Mouse (Mus musculus): ENCODE results near the gene St6galnac4. TPM values are rescaled to one million over a fixed set of nuclear protein-coding genes. Genes with fewer than 3 reads are reported as not detected.

The St6galnac4 gene
- polyA plus RNA-seq, 1 experiment from 2014 or later, result 22.8 TPM

DNA sequence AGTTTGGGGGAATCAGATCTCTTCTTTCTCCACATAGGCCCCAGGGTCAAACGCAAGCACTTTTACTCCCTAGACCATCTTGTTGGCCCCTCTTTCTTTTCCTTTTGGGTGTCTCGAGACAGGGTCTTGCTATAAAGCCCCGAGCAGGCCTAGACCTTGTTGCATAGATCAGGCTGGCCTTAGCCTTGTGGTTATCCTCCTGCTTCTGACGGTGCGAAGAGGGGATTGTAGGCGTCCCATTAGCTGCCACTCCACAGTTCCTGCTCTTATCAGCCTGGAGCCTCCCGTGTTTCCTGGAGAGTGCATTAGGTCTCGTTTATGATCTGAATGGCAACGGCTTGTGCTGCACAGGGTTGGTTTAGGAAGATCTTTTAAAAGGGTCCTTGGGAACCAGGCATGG is 57.2 kb downstream of the St6galnac4 start:
- H3K27ac ChIP-seq (replicated peaks; ENCODE audit: low read depth, low read length), result no peak overlapping the region
- H3K27me3 ChIP-seq (ENCODE audit: control insufficient read depth, insufficient read depth, low read length), result no peaks in the 10 kb centered on the region
- no peaks in the 10 kb centered on the region for H3K9me3 ChIP-seq (replicated peaks; ENCODE audit: control insufficient read depth, low read length)
- ATAC-seq (replicated peaks; ENCODE audit: insufficient number of reproducible peaks, low FRiP score, low TSS enrichment, low read depth) (no peak), DNase-seq (ENCODE audit: low spot score) (no peak)
- no peak overlapping the region for H3K9ac ChIP-seq (replicated peaks; ENCODE audit: low read length)
- H3K4me3 ChIP-seq (ENCODE audit: low read depth, low read length), result no peak overlapping the region
- 78% methylated on average over 9 of the region's 9 CpGs for WGBS
- H3K4me1 ChIP-seq (ENCODE audit: control insufficient read depth, insufficient read depth, low read length), result no peaks in the 10 kb centered on the region; the same call in 1 of the 2 replicates
- H3K4me2 ChIP-seq (ENCODE audit: low read depth, low read length), result no peak overlapping the region
- no peaks in the 10 kb centered on the region for H3K36me3 ChIP-seq (replicated peaks; ENCODE audit: control insufficient read depth, insufficient read depth, low read depth, low read length)

DNA sequence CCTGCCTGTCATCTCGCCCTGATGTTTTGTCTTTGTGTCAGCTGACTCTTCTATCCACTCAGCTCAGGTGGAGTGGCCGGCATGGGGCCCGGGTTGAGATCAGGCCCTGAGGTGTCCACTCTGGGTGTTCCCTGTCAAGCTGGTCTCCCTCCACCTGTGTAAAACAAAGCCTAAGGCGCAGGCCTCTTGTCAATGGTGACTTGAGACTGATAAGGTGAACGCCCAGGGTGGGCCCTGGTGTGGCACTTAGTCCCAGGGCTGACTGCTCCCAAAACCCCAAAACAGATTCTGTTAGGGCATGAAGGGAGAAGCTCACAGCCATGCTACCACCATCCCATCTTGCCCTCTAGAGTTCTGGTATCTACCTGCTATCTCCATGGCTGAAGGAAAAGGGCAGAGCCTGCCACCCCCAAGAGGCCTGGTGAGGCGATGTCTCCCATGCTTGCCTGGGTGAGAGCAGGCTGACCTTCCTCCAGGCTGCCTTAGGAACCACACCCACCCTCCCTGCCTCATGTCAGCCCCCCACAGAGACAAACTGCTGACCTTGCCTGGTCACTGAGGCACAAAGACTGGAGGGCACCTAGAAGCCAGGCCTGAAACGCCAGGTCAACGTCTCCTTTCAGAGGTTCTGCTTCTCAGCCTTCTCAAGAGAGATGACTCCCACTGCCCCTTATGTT is 58.0 kb downstream of the St6galnac4 start:
- Histone ChIP-seq H3K36me3 (replicated peaks; ENCODE audit: control insufficient read depth, insufficient read depth, low read depth, low read length) (no peaks in the 10 kb centered on the region), H3K9me3 (replicated peaks; ENCODE audit: control insufficient read depth, low read length) (no peaks in the 10 kb centered on the region), H3K4me1 (ENCODE audit: control insufficient read depth, insufficient read depth, low read length) (no peaks in the 10 kb centered on the region; the same call in 1 of the 2 replicates), H3K27me3 (ENCODE audit: control insufficient read depth, insufficient read depth, low read length) (no peaks in the 10 kb centered on the region), H3K4me2 (ENCODE audit: low read depth, low read length) (no peak overlapping the region), H3K4me3 (ENCODE audit: low read depth, low read length) (no peak overlapping the region), H3K9ac (replicated peaks; ENCODE audit: low read length) (no peak overlapping the region), H3K27ac (replicated peaks; ENCODE audit: low read depth, low read length) (no peak overlapping the region)
- DNase-seq (ENCODE audit: low spot score) (no peak), ATAC-seq (replicated peaks; ENCODE audit: insufficient number of reproducible peaks, low FRiP score, low TSS enrichment, low read depth) (no peak)
- 87% methylated on average over 8 of the region's 8 CpGs for WGBS

DNA sequence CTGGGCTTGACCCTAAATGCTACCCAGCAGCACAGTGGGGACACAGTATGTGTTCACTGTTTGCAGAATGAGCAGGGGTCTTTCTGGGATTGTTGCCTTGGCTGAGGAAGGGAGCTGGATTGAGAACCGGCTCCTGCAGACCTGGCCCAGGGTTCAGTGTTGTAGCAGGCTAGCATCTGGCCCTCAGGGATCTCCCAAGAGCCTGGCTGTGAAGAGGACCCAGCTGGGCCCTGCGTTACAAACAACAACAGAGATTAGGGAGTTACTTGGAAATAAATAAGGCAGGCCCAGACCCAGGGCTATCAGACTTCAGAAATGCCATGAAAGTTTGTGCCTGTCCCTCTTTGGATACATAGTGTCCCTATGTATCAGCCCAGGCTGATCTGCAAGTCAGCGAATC is 58.8 kb downstream of the St6galnac4 start:
- ATAC-seq (replicated peaks; ENCODE audit: insufficient number of reproducible peaks, low FRiP score, low TSS enrichment, low read depth), result no peak
- WGBS, result 66% methylated on average over 3 of the region's 3 CpGs
- no peak for DNase-seq (ENCODE audit: low spot score)
- H3K4me2 ChIP-seq (ENCODE audit: low read depth, low read length), result no peak overlapping the region
- no peaks in the 10 kb centered on the region for H3K9me3 ChIP-seq (replicated peaks; ENCODE audit: control insufficient read depth, low read length)
- no peak overlapping the region for H3K9ac ChIP-seq (replicated peaks; ENCODE audit: low read length)
- no peaks in the 10 kb centered on the region for H3K27me3 ChIP-seq (ENCODE audit: control insufficient read depth, insufficient read depth, low read length)
- no peak overlapping the region for H3K4me3 ChIP-seq (ENCODE audit: low read depth, low read length)
- no peaks in the 10 kb centered on the region for H3K36me3 ChIP-seq (replicated peaks; ENCODE audit: control insufficient read depth, insufficient read depth, low read depth, low read length)
- H3K27ac ChIP-seq (replicated peaks; ENCODE audit: low read depth, low read length), result no peak overlapping the region
- H3K4me1 ChIP-seq (ENCODE audit: control insufficient read depth, insufficient read depth, low read length), result no peaks in the 10 kb centered on the region; the same call in 1 of the 2 replicates

DNA sequence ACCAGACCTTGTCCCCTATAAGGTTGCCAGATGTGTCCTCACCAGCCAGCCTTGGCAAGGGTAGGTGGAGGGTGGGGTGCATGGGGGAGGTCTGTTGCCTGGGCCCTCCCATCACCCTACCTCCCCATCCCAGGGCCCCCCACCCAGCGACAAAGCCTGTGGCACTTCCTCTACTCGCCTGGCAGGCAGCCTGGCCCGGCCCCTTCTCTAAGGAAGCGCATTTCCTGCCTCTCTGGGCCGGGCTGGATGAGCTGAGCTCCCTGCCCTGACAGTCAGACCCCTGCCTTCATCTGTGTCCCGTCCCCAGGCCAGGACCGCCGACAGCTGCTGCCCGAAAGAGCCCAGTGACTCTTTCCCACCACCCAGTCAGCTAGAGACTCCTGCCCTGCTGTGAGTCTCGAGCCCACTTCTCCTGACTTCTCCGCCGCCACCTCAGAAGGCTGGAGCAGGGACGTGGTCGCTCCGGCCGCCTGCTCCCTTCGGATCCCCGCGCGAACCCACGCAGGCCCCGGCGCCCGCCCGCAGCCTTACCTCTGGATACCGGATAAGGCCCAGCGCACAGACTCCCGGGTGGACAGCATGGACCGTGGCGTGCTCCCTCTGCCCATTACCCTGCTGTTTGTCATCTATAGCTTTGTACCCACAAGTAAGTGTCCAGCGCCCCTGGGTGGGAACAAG is 59.6 kb downstream of the St6galnac4 start, which contains the start of gene Eng:
Eng (plus strand) TSS at position 217 of the 678 bp plus-strand sequence.
- no peak within 1 kb of the TSS for H3K4me2 ChIP-seq (ENCODE audit: low read depth, low read length)
- DNase-seq (ENCODE audit: low spot score), result no peak
- no peak for ATAC-seq (replicated peaks; ENCODE audit: insufficient number of reproducible peaks, low FRiP score, low TSS enrichment, low read depth)
- no peak within 1 kb of the TSS for H3K27ac ChIP-seq (replicated peaks; ENCODE audit: low read depth, low read length)
- no peaks in the 10 kb centered on the region for H3K9me3 ChIP-seq (replicated peaks; ENCODE audit: control insufficient read depth, low read length)
- no peaks in the 10 kb centered on the region for H3K36me3 ChIP-seq (replicated peaks; ENCODE audit: control insufficient read depth, insufficient read depth, low read depth, low read length)
- 51% methylated on average over 31 of the region's 31 CpGs for WGBS
- H3K4me1 ChIP-seq (ENCODE audit: control insufficient read depth, insufficient read depth, low read length), result no peaks in the 10 kb centered on the region
- no peaks in the 10 kb centered on the region for H3K27me3 ChIP-seq (ENCODE audit: control insufficient read depth, insufficient read depth, low read length)
- H3K9ac ChIP-seq (replicated peaks; ENCODE audit: low read length), result peak within 1 kb of the TSS; percentile 44
- H3K4me3 ChIP-seq (ENCODE audit: low read depth, low read length), result peak within 1 kb of the TSS; percentile 25

DNA sequence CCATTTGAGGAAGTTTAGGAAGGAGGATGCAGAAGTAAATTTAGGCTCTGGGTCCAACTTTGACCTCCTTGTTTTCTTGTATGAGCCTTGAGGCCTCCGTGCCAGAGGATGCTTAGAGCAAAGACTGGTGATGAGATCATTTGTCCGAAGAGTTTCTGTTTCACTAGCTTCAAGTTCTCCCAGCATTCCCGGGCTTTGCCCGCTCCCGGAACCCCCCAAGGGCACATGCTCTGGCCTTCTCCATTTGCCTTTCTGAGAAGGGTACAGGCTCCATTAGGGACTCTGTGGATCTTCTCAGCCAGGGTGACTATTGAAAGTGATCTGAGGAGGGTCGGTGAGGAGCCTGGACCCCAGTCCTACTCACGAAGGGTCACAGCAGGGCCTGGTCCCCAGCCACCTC is 60.5 kb downstream of the St6galnac4 start:
- DNase-seq (ENCODE audit: low spot score), result no peak
- no peak for ATAC-seq (replicated peaks; ENCODE audit: insufficient number of reproducible peaks, low FRiP score, low TSS enrichment, low read depth)
- no peak overlapping the region for H3K4me3 ChIP-seq (ENCODE audit: low read depth, low read length)

More for the DNA sequence above, 60.5 kb downstream of the St6galnac4 start:
- Histone ChIP-seq H3K9me3 (replicated peaks; ENCODE audit: control insufficient read depth, low read length) (no peaks in the 10 kb centered on the region), H3K36me3 (replicated peaks; ENCODE audit: control insufficient read depth, insufficient read depth, low read depth, low read length) (no peaks in the 10 kb centered on the region), H3K27ac (replicated peaks; ENCODE audit: low read depth, low read length) (no peak overlapping the region), H3K4me2 (ENCODE audit: low read depth, low read length) (no peak overlapping the region), H3K4me1 (ENCODE audit: control insufficient read depth, insufficient read depth, low read length) (no peaks in the 10 kb centered on the region), H3K9ac (replicated peaks; ENCODE audit: low read length) (no peak overlapping the region), H3K27me3 (ENCODE audit: control insufficient read depth, insufficient read depth, low read length) (no peaks in the 10 kb centered on the region)
- 88% methylated on average over 7 of the region's 7 CpGs for WGBS

Other genes starting within 250 kb of the St6galnac4 start
- 41.1 and 46.0 TPM in 2 replicates for gene Ciz1, start 234.8 kb upstream of the St6galnac4 start, polyA plus RNA-seq (2014; fragmentation: Nextera tagmentation; extraction: Ambion mirVana)
- gene Dnm1, start 233.8 kb upstream of the St6galnac4 start, polyA plus RNA-seq (2014; fragmentation: Nextera tagmentation; extraction: Ambion mirVana), result 31.0 and 35.3 TPM in 2 replicates
- gene 1110008P14Rik, start 205.2 kb upstream of the St6galnac4 start, polyA plus RNA-seq (2014; fragmentation: Nextera tagmentation; extraction: Ambion mirVana), result 41.3 and 41.5 TPM in 2 replicates
- gene Lcn2, start 198.8 kb upstream of the St6galnac4 start, polyA plus RNA-seq (2014; fragmentation: Nextera tagmentation; extraction: Ambion mirVana), result 0.95 and 1.2 TPM in 2 replicates
- 31.7 and 33.0 TPM in 2 replicates for gene Ptges2, start 191.2 kb upstream of the St6galnac4 start, polyA plus RNA-seq (2014; fragmentation: Nextera tagmentation; extraction: Ambion mirVana)
- gene Naif1, start 136.6 kb upstream of the St6galnac4 start, polyA plus RNA-seq (2014; fragmentation: Nextera tagmentation; extraction: Ambion mirVana), result 5.0 and 6.0 TPM in 2 replicates
- gene Slc25a25, start 135.7 kb upstream of the St6galnac4 start, polyA plus RNA-seq (2014; fragmentation: Nextera tagmentation; extraction: Ambion mirVana), result 20.6 and 21.7 TPM in 2 replicates
- 10.2 and 11.7 TPM in 2 replicates for gene Fam102a, start 51.8 kb upstream of the St6galnac4 start, polyA plus RNA-seq (2014; fragmentation: Nextera tagmentation; extraction: Ambion mirVana)
- 97.1 and 100 TPM in 2 replicates for gene Dpm2, start 16.2 kb upstream of the St6galnac4 start, polyA plus RNA-seq (2014; fragmentation: Nextera tagmentation; extraction: Ambion mirVana)
- 2.3 and 3.3 TPM in 2 replicates for gene Pip5kl1, start 12.3 kb upstream of the St6galnac4 start, polyA plus RNA-seq (2014; fragmentation: Nextera tagmentation; extraction: Ambion mirVana)
- gene 9430097D07Rik, start 11.4 kb upstream of the St6galnac4 start, polyA plus RNA-seq (2014; fragmentation: Nextera tagmentation; extraction: Ambion mirVana), result 0.32 and 0.36 TPM in 2 replicates
- gene St6galnac6, start 12.6 kb downstream of the St6galnac4 start, polyA plus RNA-seq (2014; fragmentation: Nextera tagmentation; extraction: Ambion mirVana), result 6.3 and 6.8 TPM in 2 replicates
- 13.7 and 16.6 TPM in 2 replicates for gene Ak1, start 34.7 kb downstream of the St6galnac4 start, polyA plus RNA-seq (2014; fragmentation: Nextera tagmentation; extraction: Ambion mirVana)
- gene Eng, start 59.5 kb downstream of the St6galnac4 start, polyA plus RNA-seq (2014; fragmentation: Nextera tagmentation; extraction: Ambion mirVana), result 19.2 and 22.6 TPM in 2 replicates
- gene Fpgs, start 117.0 kb downstream of the St6galnac4 start, polyA plus RNA-seq (2014; fragmentation: Nextera tagmentation; extraction: Ambion mirVana), result 15.6 and 16.3 TPM in 2 replicates
- gene Cdk9, start 126.0 kb downstream of the St6galnac4 start, polyA plus RNA-seq (2014; fragmentation: Nextera tagmentation; extraction: Ambion mirVana), result 79.2 and 89.8 TPM in 2 replicates
- gene Sh2d3c, start 134.0 kb downstream of the St6galnac4 start, polyA plus RNA-seq (2014; fragmentation: Nextera tagmentation; extraction: Ambion mirVana), result 21.1 and 22.2 TPM in 2 replicates
- gene 6330409D20Rik, start 153.9 kb downstream of the St6galnac4 start, polyA plus RNA-seq (2014; fragmentation: Nextera tagmentation; extraction: Ambion mirVana), result 0.31 and 0.75 TPM in 2 replicates
- 47.8 and 54.3 TPM in 2 replicates for gene Tor2a, start 170.1 kb downstream of the St6galnac4 start, polyA plus RNA-seq (2014; fragmentation: Nextera tagmentation; extraction: Ambion mirVana)
- gene Ttc16, start 188.5 kb downstream of the St6galnac4 start, polyA plus RNA-seq (2014; fragmentation: Nextera tagmentation; extraction: Ambion mirVana), result 0.24 TPM in 1 of 2 replicates, not detected in the other
- 3.8 and 5.7 TPM in 2 replicates for gene Ptrh1, start 188.7 kb downstream of the St6galnac4 start, polyA plus RNA-seq (2014; fragmentation: Nextera tagmentation; extraction: Ambion mirVana)
- 0.21 TPM in 1 of 2 replicates, not detected in the other for gene Cfap157, start 197.3 kb downstream of the St6galnac4 start, polyA plus RNA-seq (2014; fragmentation: Nextera tagmentation; extraction: Ambion mirVana)